Mouse (Mus musculus) midbrain, embryonic 15.5 days (tissue): ENCODE data around the gene Fam216b. TPM values are rescaled to one million over a fixed set of nuclear protein-coding genes. Genes with fewer than 3 reads are reported as not detected.
A peak's percentile ranks its signal among the peaks of the same experiment; 100 is the strongest.

Experiments
- ATAC-seq: fragments of 200-750 bp; cut with Nextera tagmentation; replicated peaks from 2 replicates; pipeline ENCODE4 v1.8.0; 2017; ENCODE audit warnings: moderate TSS enrichment
- H3K27ac ChIP-seq: fragments of 300-500 bp; sonication (generic); 2 replicates; pipeline ENCODE4 v1.5.1; 2015; ENCODE audit warnings: mild to moderate bottlenecking, inconsistent platforms
- H3K27me3 ChIP-seq: fragments of 300-500 bp; sonication (generic); replicated peaks from 2 replicates; pipeline ENCODE4 v1.6.1; 2015; ENCODE audit warnings: inconsistent platforms
- H3K36me3 ChIP-seq: fragments of 300-500 bp; sonication (generic); replicated peaks from 2 replicates; pipeline ENCODE4 v1.6.1; 2015; ENCODE audit warnings: inconsistent platforms
- H3K4me1 ChIP-seq: fragments of 300-500 bp; sonication (generic); 2 replicates; pipeline ENCODE4 v1.6.1; 2015; ENCODE audit warnings: inconsistent platforms
- H3K4me2 ChIP-seq: fragments of 300-500 bp; sonication (generic); 2 replicates; pipeline ENCODE4 v1.6.1; 2015; ENCODE audit warnings: inconsistent platforms, mild to moderate bottlenecking, moderate library complexity
- H3K4me3 ChIP-seq: fragments of 300-500 bp; sonication (generic); 2 replicates; pipeline ENCODE4 v1.5.1; 2015; ENCODE audit warnings: mild to moderate bottlenecking, inconsistent platforms
- H3K9ac ChIP-seq: fragments of 300-500 bp; sonication (generic); 2 replicates; pipeline ENCODE4 v1.6.1; 2015; ENCODE audit warnings: mild to moderate bottlenecking, inconsistent platforms
- H3K9me3 ChIP-seq: fragments of 300-500 bp; sonication (generic); 2 replicates; pipeline ENCODE4 v1.6.1; 2016; ENCODE audit warnings: inconsistent platforms
- WGBS: fragments of 180-500 bp; shearing (Covaris S2); methylation state at CpG from one replicate; pipeline ENCODE4 v1.1.7; 2015; ENCODE audit warnings: mixed read lengths; 5-methylcytosine and 5-hydroxymethylcytosine counted together
- polyA plus RNA-seq: library from polyadenylated mRNA; unstranded; fragments of >200 nt; fragmentation: Nextera tagmentation; extraction: Ambion mirVana; gene quantifications from 2 replicates; pipeline ENCODE4 v1.2.1, GENCODE M21; 2015

The Fam216b gene
- polyA plus RNA-seq, 1 experiment from 2014 or later: 1.3 TPM

GRCm38 (mm10) chr14:78083465-78083864 lies 5.3 kb downstream of the Fam216b start:
- no peak overlapping the region for H3K27ac ChIP-seq
- no peaks in the 10 kb centered on the region for H3K9me3 ChIP-seq
- no peak overlapping the region for H3K4me2 ChIP-seq
- ATAC-seq: no peak
- no peaks in the 10 kb centered on the region for H3K36me3 ChIP-seq
- H3K9ac ChIP-seq: no peak overlapping the region
- 80% methylated on average over 5 of the region's 5 CpGs for WGBS
- H3K4me1 ChIP-seq: no peaks in the 10 kb centered on the region
- H3K4me3 ChIP-seq: no peak overlapping the region
- no peaks in the 10 kb centered on the region for H3K27me3 ChIP-seq

DNA sequence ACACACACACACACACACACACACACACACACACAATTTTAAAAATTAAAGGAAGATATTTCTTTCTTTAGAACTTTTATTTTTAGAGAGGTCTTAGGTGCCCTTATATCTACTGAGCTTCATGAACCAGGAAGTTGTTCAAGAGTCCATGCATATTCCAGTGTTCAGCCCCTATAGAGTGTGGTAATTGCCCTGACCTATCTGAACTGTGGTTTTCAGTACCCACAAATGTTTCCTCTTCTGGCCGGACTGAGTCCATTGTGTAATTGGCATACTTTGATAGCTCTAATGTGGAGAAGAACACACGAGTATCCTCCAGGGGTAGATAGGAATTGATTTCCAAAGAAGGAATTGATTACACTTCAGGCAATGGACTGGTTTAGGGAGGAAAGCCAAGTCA lies 11.3 kb downstream of the Fam216b start:
- H3K36me3 ChIP-seq: no peaks in the 10 kb centered on the region
- H3K9ac ChIP-seq: no peak overlapping the region
- H3K27ac ChIP-seq: no peak overlapping the region
- ATAC-seq: no peak
- no peak overlapping the region for H3K4me3 ChIP-seq
- no peaks in the 10 kb centered on the region for H3K27me3 ChIP-seq
- 66% methylated on average over 2 of the region's 2 CpGs for whole genome bisulfite sequencing
- no peak overlapping the region for H3K4me2 ChIP-seq
- no peaks in the 10 kb centered on the region for H3K9me3 ChIP-seq
- H3K4me1 ChIP-seq: no peaks in the 10 kb centered on the region

DNA sequence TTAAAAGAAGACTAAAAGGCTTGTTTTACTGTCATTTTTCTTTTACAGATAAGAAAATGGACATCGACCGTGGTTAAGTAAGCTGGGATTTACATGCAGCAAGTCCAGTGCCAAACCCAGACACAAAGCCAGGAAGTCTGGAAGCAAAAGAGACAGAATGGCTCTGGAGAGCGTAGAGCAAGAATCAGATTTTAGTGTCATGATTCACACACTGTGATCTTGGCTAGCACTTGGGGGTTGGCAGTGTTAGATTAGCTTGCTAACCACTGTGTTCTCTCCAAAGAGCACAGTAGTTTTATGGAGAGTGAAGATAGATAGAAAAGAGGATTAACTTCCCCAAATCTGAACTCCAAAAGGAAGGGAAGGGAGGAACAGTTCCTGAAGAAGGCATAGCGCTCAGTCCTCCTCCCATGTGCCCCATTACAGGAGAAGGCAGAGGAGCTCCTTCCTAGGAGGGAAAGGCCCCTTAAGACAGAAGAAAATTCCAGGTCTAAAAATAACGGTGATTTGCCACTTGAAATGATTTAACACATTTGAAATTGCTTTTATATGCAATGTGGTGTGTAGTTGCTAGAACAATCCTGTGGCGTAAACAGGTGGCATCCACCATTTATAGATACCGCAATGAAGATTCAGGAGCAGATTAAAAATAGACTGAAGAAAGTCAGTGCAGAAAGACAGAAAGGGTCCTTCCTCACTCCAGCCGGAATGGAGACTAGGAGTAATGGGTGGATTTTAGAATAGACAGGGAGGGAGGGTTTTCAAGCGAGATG lies 22.7 kb downstream of the Fam216b start:
- no peak for ATAC-seq
- 91% methylated on average over 9 of the region's 9 CpGs for WGBS

GRCm38 (mm10) chr14:78062484-78062883 lies 26.3 kb downstream of the Fam216b start:
- Histone ChIP-seq H3K4me1 (peaks cover 9% of the 10 kb centered on the region), H3K4me2 (no peak overlapping the region), H3K9ac (no peak overlapping the region), H3K36me3 (no peaks in the 10 kb centered on the region), H3K27me3 (no peaks in the 10 kb centered on the region), H3K27ac (no peak overlapping the region), H3K9me3 (no peaks in the 10 kb centered on the region), H3K4me3 (no peak overlapping the region)
- ATAC-seq: no peak
- 83% methylated on average over 11 of the region's 11 CpGs for WGBS

More for the DNA sequence above, 22.7 kb downstream of the Fam216b start:
- H3K9me3 ChIP-seq: no peaks in the 10 kb centered on the region
- H3K9ac ChIP-seq: no peak overlapping the region
- no peaks in the 10 kb centered on the region for H3K36me3 ChIP-seq
- H3K27me3 ChIP-seq: no peaks in the 10 kb centered on the region
- H3K4me2 ChIP-seq: no peak overlapping the region
- H3K27ac ChIP-seq: no peak overlapping the region
- H3K4me3 ChIP-seq: no peak overlapping the region
- no peaks in the 10 kb centered on the region for H3K4me1 ChIP-seq

GRCm38 (mm10) chr14:78060609-78060951 lies 28.2 kb downstream of the Fam216b start:
- 67% methylated on average over 6 of the region's 6 CpGs for WGBS
- Histone ChIP-seq H3K27ac (peak overlapping the region; percentile 56), H3K9ac (no peak overlapping the region), H3K4me2 (no peak overlapping the region), H3K27me3 (no peaks in the 10 kb centered on the region), H3K36me3 (no peaks in the 10 kb centered on the region), H3K4me1 (peaks cover 9% of the 10 kb centered on the region), H3K4me3 (no peak overlapping the region), H3K9me3 (no peaks in the 10 kb centered on the region)
- peak; percentile 37; the same call in 1 of the 2 replicates for ATAC-seq

DNA sequence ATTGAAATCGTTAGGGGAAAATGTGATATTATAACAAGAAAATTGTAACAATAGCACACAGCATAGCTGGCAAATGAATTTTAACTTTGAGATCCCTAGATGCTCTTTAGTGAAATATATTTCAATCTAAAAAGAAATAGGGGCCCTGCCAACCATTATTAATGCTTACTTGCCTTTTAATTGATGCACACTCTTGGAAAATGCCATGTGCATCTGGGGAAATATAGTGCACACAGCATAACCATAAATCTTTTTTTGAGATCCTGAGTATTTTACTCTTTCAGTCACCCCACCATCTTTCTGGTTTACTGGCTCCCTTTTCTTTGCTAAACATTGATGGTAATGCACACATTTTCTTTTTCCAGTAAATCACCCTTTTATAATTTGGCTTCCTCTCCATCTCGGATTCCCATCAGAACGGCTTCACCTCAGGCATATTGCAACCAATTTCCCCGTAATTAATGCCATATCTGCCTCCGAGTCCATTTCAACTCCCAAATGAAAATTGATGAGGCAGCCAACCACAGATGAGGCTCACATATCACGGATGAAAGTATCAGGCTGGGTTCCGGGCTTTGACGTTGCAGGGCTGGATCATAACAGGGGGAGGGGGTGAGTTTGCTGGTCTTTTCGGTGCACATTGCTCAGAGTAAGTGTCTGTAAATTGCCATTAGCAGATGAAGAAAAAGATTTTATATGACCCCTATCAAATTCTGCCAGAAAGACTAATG lies 28.8 kb downstream of the Fam216b start:
- peak overlapping the region; percentile 56 for H3K27ac ChIP-seq
- H3K4me2 ChIP-seq: no peak overlapping the region
- no peaks in the 10 kb centered on the region for H3K36me3 ChIP-seq
- H3K4me1 ChIP-seq: peaks cover 9% of the 10 kb centered on the region
- no peaks in the 10 kb centered on the region for H3K9me3 ChIP-seq
- H3K4me3 ChIP-seq: no peak overlapping the region
- H3K9ac ChIP-seq: no peak overlapping the region
- 37% methylated on average over 9 of the region's 9 CpGs for WGBS
- ATAC-seq: peak; percentile 37; the same call in 1 of the 2 replicates
- H3K27me3 ChIP-seq: no peaks in the 10 kb centered on the region

GRCm38 (mm10) chr14:78057362-78057761 lies 31.4 kb downstream of the Fam216b start:
- Histone ChIP-seq H3K9me3 (no peaks in the 10 kb centered on the region), H3K36me3 (no peaks in the 10 kb centered on the region), H3K4me1 (peaks cover 9% of the 10 kb centered on the region), H3K9ac (no peak overlapping the region), H3K4me3 (no peak overlapping the region), H3K4me2 (no peak overlapping the region), H3K27me3 (no peaks in the 10 kb centered on the region), H3K27ac (no peak overlapping the region)
- ATAC-seq: no peak
- WGBS: 85% methylated on average over 7 of the region's 7 CpGs

DNA sequence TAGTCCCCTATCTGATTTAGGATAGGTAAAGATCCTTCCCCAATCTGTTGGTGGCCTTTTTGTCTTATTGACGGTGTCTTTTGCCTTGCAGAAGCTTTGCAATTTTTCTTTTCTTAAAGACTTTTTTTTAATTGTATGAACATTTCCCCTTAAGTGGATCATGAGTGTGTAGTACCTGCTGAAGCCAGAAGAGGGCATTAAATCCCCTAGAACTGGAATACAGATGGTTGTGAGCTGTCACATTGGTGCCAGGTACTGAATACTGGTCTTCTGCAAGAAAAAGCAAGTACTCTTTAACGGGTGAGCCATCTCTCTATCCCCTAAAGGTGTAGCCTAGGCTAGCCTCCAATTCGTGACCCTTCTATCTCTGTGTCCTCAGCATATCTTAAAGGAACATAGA lies 32.4 kb downstream of the Fam216b start:
- 80% methylated on average over 3 of the region's 3 CpGs for WGBS

DNA sequence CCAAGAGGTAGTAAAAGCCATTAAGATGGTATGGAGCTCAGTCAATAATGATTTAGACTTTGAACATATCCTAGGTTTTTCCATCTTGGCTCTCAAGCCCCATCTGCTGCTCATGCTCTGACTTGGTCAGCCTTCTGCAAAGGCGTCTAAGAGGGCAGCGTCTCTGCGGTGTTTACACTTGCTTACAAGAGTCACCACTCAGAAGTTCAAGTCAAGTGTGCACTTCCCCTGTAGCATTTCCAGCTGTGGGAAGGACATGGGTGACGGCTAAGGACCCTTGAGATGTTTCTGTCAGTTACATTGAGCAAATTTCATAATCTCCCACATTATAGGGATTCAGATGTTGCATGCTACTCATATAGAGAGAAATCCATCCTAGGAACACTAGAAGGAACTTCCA lies 40.1 kb downstream of the Fam216b start:
- WGBS: 88% methylated on average over 4 of the region's 4 CpGs

More for the DNA sequence above, 32.4 kb downstream of the Fam216b start:
- Histone ChIP-seq H3K27me3 (no peaks in the 10 kb centered on the region), H3K9me3 (no peaks in the 10 kb centered on the region), H3K9ac (no peak overlapping the region), H3K36me3 (no peaks in the 10 kb centered on the region), H3K4me3 (no peak overlapping the region), H3K27ac (no peak overlapping the region), H3K4me2 (no peak overlapping the region), H3K4me1 (peaks cover 9% of the 10 kb centered on the region)
- no peak for ATAC-seq

DNA sequence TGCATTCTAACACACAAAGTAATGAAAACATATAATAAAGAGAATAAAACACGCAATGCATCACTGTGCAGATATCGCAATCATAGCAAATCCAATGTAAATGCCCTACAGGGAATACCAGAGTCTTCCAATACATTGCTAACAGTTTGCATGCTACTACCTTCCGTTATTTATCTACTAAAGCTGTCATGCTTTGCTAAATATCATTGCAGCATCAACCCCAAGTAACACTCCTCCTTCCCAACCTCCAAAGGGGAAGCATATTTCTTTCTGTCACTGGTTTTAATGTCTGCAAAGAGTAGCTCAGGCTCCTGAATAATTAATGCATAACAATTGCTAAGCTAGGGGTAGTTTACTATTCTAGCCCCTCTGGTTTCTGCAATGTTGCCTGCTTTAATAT lies 40.5 kb downstream of the Fam216b start:
- ATAC-seq: no peak
- Histone ChIP-seq H3K36me3 (no peaks in the 10 kb centered on the region), H3K9ac (no peak overlapping the region), H3K27ac (no peak overlapping the region), H3K9me3 (no peaks in the 10 kb centered on the region), H3K4me3 (no peak overlapping the region), H3K4me2 (no peak overlapping the region), H3K4me1 (no peaks in the 10 kb centered on the region), H3K27me3 (no peaks in the 10 kb centered on the region)
- 89% methylated on average over 3 of the region's 3 CpGs for WGBS

More for the DNA sequence above, 40.1 kb downstream of the Fam216b start:
- Histone ChIP-seq H3K27ac (no peak overlapping the region), H3K4me3 (no peak overlapping the region), H3K36me3 (no peaks in the 10 kb centered on the region), H3K4me2 (no peak overlapping the region), H3K9me3 (no peaks in the 10 kb centered on the region), H3K9ac (no peak overlapping the region), H3K4me1 (no peaks in the 10 kb centered on the region), H3K27me3 (no peaks in the 10 kb centered on the region)
- ATAC-seq: no peak

GRCm38 (mm10) chr14:78043079-78043478 lies 45.7 kb downstream of the Fam216b start:
- no peaks in the 10 kb centered on the region for H3K36me3 ChIP-seq
- no peak overlapping the region for H3K4me2 ChIP-seq
- no peaks in the 10 kb centered on the region for H3K27me3 ChIP-seq
- ATAC-seq: no peak
- WGBS: 19% methylated on average over 2 of the region's 2 CpGs
- H3K4me3 ChIP-seq: no peak overlapping the region
- no peaks in the 10 kb centered on the region; the same call in 1 of the 2 replicates for H3K4me1 ChIP-seq
- H3K9ac ChIP-seq: no peak overlapping the region
- no peaks in the 10 kb centered on the region for H3K9me3 ChIP-seq
- H3K27ac ChIP-seq: no peak overlapping the region

DNA sequence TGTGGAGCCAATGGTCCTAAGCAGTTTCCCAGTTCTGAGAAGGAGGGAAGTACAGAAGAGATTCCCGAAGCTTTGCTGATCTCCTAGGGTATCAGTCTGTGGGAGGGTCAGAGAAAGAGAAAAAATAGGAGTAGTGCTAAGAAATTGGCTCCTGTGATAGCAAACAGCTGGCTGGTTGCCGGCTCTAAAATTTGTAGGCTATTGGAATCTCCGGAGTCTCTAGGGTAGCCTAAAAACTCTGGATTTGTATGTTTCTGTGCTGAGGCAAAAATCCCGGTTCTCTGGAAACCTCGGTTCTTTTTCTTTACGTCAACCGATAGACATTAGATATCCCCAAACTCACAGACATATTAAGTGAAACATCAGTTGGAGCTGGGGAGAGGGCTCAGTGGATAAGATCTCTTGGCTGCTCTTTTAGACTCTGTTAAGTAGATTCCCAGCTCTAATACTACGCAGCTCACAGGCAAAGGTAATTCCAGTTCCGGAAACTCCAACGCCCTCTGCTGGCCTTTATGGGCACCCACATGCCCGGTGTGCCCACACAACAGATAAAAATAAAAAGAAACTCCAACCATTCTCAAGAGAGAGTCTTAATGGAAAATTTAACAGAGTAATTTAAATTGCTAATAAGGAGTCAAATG lies 46.8 kb downstream of the Fam216b start:
- no peaks in the 10 kb centered on the region; the same call in 1 of the 2 replicates for H3K4me1 ChIP-seq
- ATAC-seq: no peak
- H3K36me3 ChIP-seq: no peaks in the 10 kb centered on the region
- WGBS: 81% methylated on average over 11 of the region's 11 CpGs
- no peak overlapping the region for H3K4me3 ChIP-seq
- no peak overlapping the region for H3K4me2 ChIP-seq
- H3K27me3 ChIP-seq: no peaks in the 10 kb centered on the region
- H3K27ac ChIP-seq: no peak overlapping the region
- H3K9me3 ChIP-seq: no peaks in the 10 kb centered on the region
- H3K9ac ChIP-seq: no peak overlapping the region
